Mouse (Mus musculus): ENCODE results near the gene Taar5. TPM values are rescaled to one million over a fixed set of nuclear protein-coding genes. Genes with fewer than 3 reads are reported as not detected.

Taar5 gene
- polyA plus RNA-seq (2015; fragmentation: Illumina TruSeq; extraction: RNeasy Lipid Tissue Mini Kit (QIAGEN cat#74804); ENCODE audit: insufficient read depth, low replicate concordance), result not detected

GRCm38 (mm10) chr10:23970656-23971165 lies at the start of gene Taar5:
Gene Taar5 (plus strand): TSS chr10:23970706.

DNA sequence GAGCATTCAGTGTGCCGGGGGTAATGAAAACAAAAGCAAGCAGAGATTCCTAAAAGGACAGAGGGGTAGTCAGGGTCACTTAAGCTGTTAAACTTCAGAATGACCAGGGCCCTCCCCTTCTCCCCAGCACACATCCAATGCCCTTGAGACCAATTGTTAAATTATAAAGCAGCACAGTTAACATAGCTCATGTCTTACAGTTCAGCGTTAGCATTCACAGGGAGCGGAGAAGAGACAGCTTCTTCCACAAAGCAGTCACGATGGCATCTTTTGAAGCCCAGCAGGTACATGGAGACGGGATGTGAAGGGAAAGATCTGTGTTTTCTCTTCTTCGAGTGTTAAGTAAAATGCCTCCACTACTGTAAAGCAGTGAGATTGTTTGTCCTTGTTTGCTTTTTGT lies 32.2 kb upstream of the Taar5 start, which contains the start of gene Taar2:
Gene Taar2, plus strand, starts transcription at position 261 of the 400 bp plus-strand sequence.

GRCm38 (mm10) chr10:23949508-23950005 lies 20.9 kb upstream of the Taar5 start, which contains the start of gene Taar3:
Gene Taar3 (plus strand): TSS chr10:23949558.

GRCm38 (mm10) chr10:23960444-23960915 lies 10.0 kb upstream of the Taar5 start, which contains the start of gene Taar4:
Gene Taar4 (plus strand): TSS chr10:23960494.

GRCm38 (mm10) chr10:23985546-23985945 lies 15.0 kb downstream of the Taar5 start, which contains the start of gene Taar6:
Gene Taar6 (minus strand): TSS chr10:23985646.

GRCm38 (mm10) chr10:23993381-23993780 lies 22.9 kb downstream of the Taar5 start, which contains the start of gene Taar7a:
Gene Taar7a (minus strand): TSS chr10:23993481.

GRCm38 (mm10) chr10:23999639-24000038 lies 29.1 kb downstream of the Taar5 start, which contains the start of gene Taar7b:
Gene Taar7b (plus strand): TSS chr10:23999939.

Other genes starting within 250 kb of the Taar5 start
- 3,138 TPM for gene Rps12, start 183.4 kb upstream of the Taar5 start, polyA plus RNA-seq (2015; fragmentation: Illumina TruSeq; extraction: RNeasy Lipid Tissue Mini Kit (QIAGEN cat#74804); ENCODE audit: insufficient read depth, low replicate concordance)
- 4.1 TPM for gene Slc18b1, start 173.7 kb upstream of the Taar5 start, polyA plus RNA-seq (2015; fragmentation: Illumina TruSeq; extraction: RNeasy Lipid Tissue Mini Kit (QIAGEN cat#74804); ENCODE audit: insufficient read depth, low replicate concordance)
- 4.2 TPM for gene Vnn3, start 119.2 kb upstream of the Taar5 start, polyA plus RNA-seq (2015; fragmentation: Illumina TruSeq; extraction: RNeasy Lipid Tissue Mini Kit (QIAGEN cat#74804); ENCODE audit: insufficient read depth, low replicate concordance)
- gene Vnn1, start 76.0 kb upstream of the Taar5 start, polyA plus RNA-seq (2015; fragmentation: Illumina TruSeq; extraction: RNeasy Lipid Tissue Mini Kit (QIAGEN cat#74804); ENCODE audit: insufficient read depth, low replicate concordance), result 0.25 TPM
- not detected for gene Taar1, start 50.4 kb upstream of the Taar5 start, polyA plus RNA-seq (2015; fragmentation: Illumina TruSeq; extraction: RNeasy Lipid Tissue Mini Kit (QIAGEN cat#74804); ENCODE audit: insufficient read depth, low replicate concordance)
- gene Taar2, start 32.1 kb upstream of the Taar5 start, polyA plus RNA-seq (2015; fragmentation: Illumina TruSeq; extraction: RNeasy Lipid Tissue Mini Kit (QIAGEN cat#74804); ENCODE audit: insufficient read depth, low replicate concordance), result not detected
- gene Taar3, start 21.1 kb upstream of the Taar5 start, polyA plus RNA-seq (2015; fragmentation: Illumina TruSeq; extraction: RNeasy Lipid Tissue Mini Kit (QIAGEN cat#74804); ENCODE audit: insufficient read depth, low replicate concordance), result not detected
- gene Taar4, start 10.2 kb upstream of the Taar5 start, polyA plus RNA-seq (2015; fragmentation: Illumina TruSeq; extraction: RNeasy Lipid Tissue Mini Kit (QIAGEN cat#74804); ENCODE audit: insufficient read depth, low replicate concordance), result not detected
- not detected for gene Taar6, start 14.9 kb downstream of the Taar5 start, polyA plus RNA-seq (2015; fragmentation: Illumina TruSeq; extraction: RNeasy Lipid Tissue Mini Kit (QIAGEN cat#74804); ENCODE audit: insufficient read depth, low replicate concordance)
- gene Taar7a, start 22.8 kb downstream of the Taar5 start, polyA plus RNA-seq (2015; fragmentation: Illumina TruSeq; extraction: RNeasy Lipid Tissue Mini Kit (QIAGEN cat#74804); ENCODE audit: insufficient read depth, low replicate concordance), result not detected
- gene Taar7b, start 29.2 kb downstream of the Taar5 start, polyA plus RNA-seq (2015; fragmentation: Illumina TruSeq; extraction: RNeasy Lipid Tissue Mini Kit (QIAGEN cat#74804); ENCODE audit: insufficient read depth, low replicate concordance), result not detected
- gene Taar7d, start 56.5 kb downstream of the Taar5 start, polyA plus RNA-seq (2015; fragmentation: Illumina TruSeq; extraction: RNeasy Lipid Tissue Mini Kit (QIAGEN cat#74804); ENCODE audit: insufficient read depth, low replicate concordance), result not detected
- not detected for gene Taar7e, start 66.9 kb downstream of the Taar5 start, polyA plus RNA-seq (2015; fragmentation: Illumina TruSeq; extraction: RNeasy Lipid Tissue Mini Kit (QIAGEN cat#74804); ENCODE audit: insufficient read depth, low replicate concordance)
- gene Taar7f, start 78.8 kb downstream of the Taar5 start, polyA plus RNA-seq (2015; fragmentation: Illumina TruSeq; extraction: RNeasy Lipid Tissue Mini Kit (QIAGEN cat#74804); ENCODE audit: insufficient read depth, low replicate concordance), result not detected
- gene Taar8a, start 105.8 kb downstream of the Taar5 start, polyA plus RNA-seq (2015; fragmentation: Illumina TruSeq; extraction: RNeasy Lipid Tissue Mini Kit (QIAGEN cat#74804); ENCODE audit: insufficient read depth, low replicate concordance), result not detected
- gene Taar8b, start 121.6 kb downstream of the Taar5 start, polyA plus RNA-seq (2015; fragmentation: Illumina TruSeq; extraction: RNeasy Lipid Tissue Mini Kit (QIAGEN cat#74804); ENCODE audit: insufficient read depth, low replicate concordance), result 1.4 TPM
- gene Taar8c, start 131.2 kb downstream of the Taar5 start, polyA plus RNA-seq (2015; fragmentation: Illumina TruSeq; extraction: RNeasy Lipid Tissue Mini Kit (QIAGEN cat#74804); ENCODE audit: insufficient read depth, low replicate concordance), result 0.43 TPM
- 0.64 TPM for gene Taar9, start 138.8 kb downstream of the Taar5 start, polyA plus RNA-seq (2015; fragmentation: Illumina TruSeq; extraction: RNeasy Lipid Tissue Mini Kit (QIAGEN cat#74804); ENCODE audit: insufficient read depth, low replicate concordance)
- gene Stx7, start 178.6 kb downstream of the Taar5 start, polyA plus RNA-seq (2015; fragmentation: Illumina TruSeq; extraction: RNeasy Lipid Tissue Mini Kit (QIAGEN cat#74804); ENCODE audit: insufficient read depth, low replicate concordance), result 154 TPM